ENCODE assay signal across 8 mouse cellular contexts in the genomic region with DNA sequence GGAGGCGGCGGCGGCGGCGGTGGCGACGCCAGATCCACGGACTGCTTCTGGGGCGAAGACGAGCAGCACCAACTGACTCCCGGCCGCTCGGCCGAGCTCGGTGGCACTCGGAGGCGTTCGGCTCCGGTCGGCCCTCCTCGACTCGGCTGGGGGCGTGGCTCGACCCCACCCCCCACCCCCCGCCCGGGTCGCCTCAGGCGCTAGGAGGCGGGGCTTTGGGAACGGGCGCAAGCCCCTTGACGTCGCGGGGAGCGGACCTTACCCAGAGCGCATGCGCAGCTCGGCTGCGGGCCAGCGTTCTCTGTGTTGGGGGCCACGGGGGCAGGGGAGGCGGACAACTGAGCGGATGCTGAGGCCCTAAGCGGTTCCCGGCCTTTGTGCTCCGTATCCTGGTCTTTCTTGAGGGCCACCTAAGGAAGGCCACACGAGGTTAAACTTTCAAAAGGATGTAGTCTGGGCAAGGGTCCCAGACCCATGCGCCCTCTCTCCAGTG. TPM values are rescaled to one million over a fixed set of nuclear protein-coding genes. Genes with fewer than 3 reads are reported as not detected.
DNase-seq lines count a peak whose midpoint lies in the region; ATAC-seq lines count a peak whose summit lies in the region.

A gene (minus strand): TSS at position 109 of the 493 bp plus-strand sequence.

- peaks cover 5% of the 10 kb centered on the region for H3K4me1 ChIP-seq in embryonic facial prominence, embryonic 12.5 days
- H3K4me1 ChIP-seq in limb, embryonic 11.5 days (ENCODE audit: control insufficient read depth, insufficient read depth, low read length): no peaks in the 10 kb centered on the region
- H3K4me1 ChIP-seq in midbrain, embryonic 13.5 days (replicated peaks): peaks cover 18% of the 10 kb centered on the region

- peak; percentile 95 for ATAC-seq in embryonic facial prominence, embryonic 12.5 days (ENCODE audit: insufficient number of reproducible peaks, insufficient read depth, low FRiP score, low TSS enrichment)
- peak; percentile 96 for ATAC-seq in limb, embryonic 11.5 days (ENCODE audit: insufficient number of reproducible peaks, low FRiP score, low TSS enrichment, low read depth)
- ATAC-seq in midbrain, embryonic 13.5 days: peak; percentile 98

- peak within 1 kb of the TSS; percentile 97 for H3K27ac ChIP-seq in embryonic facial prominence, embryonic 12.5 days
- H3K27ac ChIP-seq in limb, embryonic 11.5 days (replicated peaks; ENCODE audit: low read depth, low read length): peak within 1 kb of the TSS; percentile 68
- H3K27ac ChIP-seq in midbrain, embryonic 13.5 days: peak within 1 kb of the TSS; percentile 99

- peak within 1 kb of the TSS; percentile 86 for H3K4me3 ChIP-seq in embryonic facial prominence, embryonic 12.5 days
- H3K4me3 ChIP-seq in limb, embryonic 11.5 days (ENCODE audit: low read depth, low read length): peak within 1 kb of the TSS; percentile 87
- peak within 1 kb of the TSS; percentile 84 for H3K4me3 ChIP-seq in midbrain, embryonic 13.5 days (replicated peaks)

- no peaks in the 10 kb centered on the region for H3K36me3 ChIP-seq in embryonic facial prominence, embryonic 12.5 days
- H3K36me3 ChIP-seq in limb, embryonic 11.5 days (ENCODE audit: control insufficient read depth, insufficient read depth, low read length): no peaks in the 10 kb centered on the region; the same call in 1 of the 2 replicates
- no peaks in the 10 kb centered on the region for H3K36me3 ChIP-seq in midbrain, embryonic 13.5 days

- peak; percentile 84 for DNase-seq in 416B (ENCODE audit: low read depth)
- peak; percentile 94 to 96 for DNase-seq in adrenal gland, postnatal 36 days
- DNase-seq in heart, adult 11 months: peak; percentile 100
- peak; percentile 91 for DNase-seq in kidney, adult 11 months
- peak; percentile 95 for DNase-seq in limb, embryonic 11.5 days (ENCODE audit: low spot score)
- DNase-seq in spleen, adult 12 weeks (ENCODE audit: low spot score): peak; percentile 65

- peak within 1 kb of the TSS; percentile 85 for H3K4me2 ChIP-seq in embryonic facial prominence, embryonic 12.5 days (replicated peaks)
- peak within 1 kb of the TSS; percentile 80 for H3K4me2 ChIP-seq in limb, embryonic 11.5 days (ENCODE audit: low read depth, severe bottlenecking)
- H3K4me2 ChIP-seq in midbrain, embryonic 13.5 days (replicated peaks): peak within 1 kb of the TSS; percentile 74

- peak within 1 kb of the TSS; percentile 96 for H3K9ac ChIP-seq in embryonic facial prominence, embryonic 12.5 days
- H3K9ac ChIP-seq in limb, embryonic 11.5 days (ENCODE audit: low read length): peak within 1 kb of the TSS; percentile 84
- peak within 1 kb of the TSS; percentile 97 for H3K9ac ChIP-seq in midbrain, embryonic 13.5 days (replicated peaks)

- under 1% methylated on average over 40 of the region's 48 CpGs for WGBS in embryonic facial prominence, embryonic 12.5 days
- WGBS in limb, embryonic 11.5 days: under 1% methylated on average over 48 of the region's 48 CpGs
- 1% methylated on average over 39 of the region's 48 CpGs for WGBS in midbrain, embryonic 13.5 days

- no peaks in the 10 kb centered on the region for H3K27me3 ChIP-seq in embryonic facial prominence, embryonic 12.5 days
- no peaks in the 10 kb centered on the region for H3K27me3 ChIP-seq in limb, embryonic 11.5 days (ENCODE audit: control insufficient read depth, insufficient read depth, low read length)
- no peaks in the 10 kb centered on the region for H3K27me3 ChIP-seq in midbrain, embryonic 13.5 days

- H3K9me3 ChIP-seq in embryonic facial prominence, embryonic 12.5 days: no peaks in the 10 kb centered on the region
- no peaks in the 10 kb centered on the region for H3K9me3 ChIP-seq in limb, embryonic 11.5 days (ENCODE audit: control insufficient read depth, low read length)
- H3K9me3 ChIP-seq in midbrain, embryonic 13.5 days: no peaks in the 10 kb centered on the region

RNA-seq across cellular contexts. Expression of the gene that starts here (rescaled TPM):
- total RNA-seq in adrenal gland, postnatal 36 days (2021): 100 to 1,000 TPM in 1 of 2 experiments, 10 to 100 TPM in 1; 60.4 to 116 TPM
- 12.0 and 12.2 TPM in 2 replicates for polyA plus RNA-seq in embryonic facial prominence, embryonic 12.5 days (2016; fragmentation: Nextera tagmentation; extraction: Ambion mirVana)
- polyA plus RNA-seq in limb, embryonic 11.5 days (2014; fragmentation: Nextera tagmentation; extraction: Ambion mirVana): 8.2 and 10.2 TPM in 2 replicates
- polyA plus RNA-seq in midbrain, embryonic 13.5 days (2015; fragmentation: Nextera tagmentation; extraction: Ambion mirVana): 17.1 TPM in 2 replicates

Comparison
In these comparisons a context has a peak if more than half of its experiments do, and no peak if none do; other contexts are left out.
1. Peak in every context shown above with its lines: DNase-seq, ATAC-seq, H3K4me3 ChIP-seq and H3K27ac ChIP-seq.